Mouse (Mus musculus) MEL (cell line): Measurements from ENCODE around the gene Sycp2. TPM values are rescaled to one million over a fixed set of nuclear protein-coding genes. Genes with fewer than 3 reads are reported as not detected.

Experiments used
- DNase-seq: peaks from one replicate; pipeline ENCODE4 v3.0.0; 2011; ENCODE audit warnings: low read depth, low spot score
- H3K27ac ChIP-seq: 2 replicates; pipeline ENCODE4 v1.5.1; 2012; ENCODE audit warnings: low read depth, mild to moderate bottlenecking, control low read depth, low read length, moderate library complexity; ENCODE audit not compliant: control insufficient read depth
- H3K27me3 ChIP-seq, 2 experiments: fragments of 150-350 bp in 1 of 2; sonication (generic) in 1 of 2; 2 replicates each; pipeline ENCODE4 v1.6.1; 2012; ENCODE audit warnings: low read length in 2 of 2, mild to moderate bottlenecking in 2 of 2, improper control_type of control experiment in 1 of 2, moderate library complexity in 1 of 2; ENCODE audit not compliant: insufficient read depth in 2 of 2, control insufficient read depth in 1 of 2
- H3K36me3 ChIP-seq, 2 experiments: 2 replicates each; pipeline ENCODE4 v1.6.1; 2012 to 2014; ENCODE audit warnings: low read length in 2 of 2, improper control_type of control experiment in 1 of 2, inconsistent platforms in 1 of 2, mild to moderate bottlenecking in 1 of 2; ENCODE audit not compliant: insufficient read depth in 2 of 2, control insufficient read depth in 1 of 2
- H3K4me1 ChIP-seq, 2 experiments: fragments of 150-350 bp in 1 of 2; sonication (generic) in 1 of 2; 2 replicates each; pipeline ENCODE4 v1.6.1; 2012; ENCODE audit warnings: low read length in 2 of 2, improper control_type of control experiment in 1 of 2, mild to moderate bottlenecking in 1 of 2; ENCODE audit not compliant: insufficient read depth in 2 of 2, control insufficient read depth in 1 of 2
- H3K4me3 ChIP-seq, 2 experiments: fragments of 150-350 bp in 1 of 2; sonication (generic) in 1 of 2; 2 replicates each; pipeline ENCODE4 v1.5.1; 2012; ENCODE audit warnings: low read depth in 2 of 2, low read length in 2 of 2, mild to moderate bottlenecking in 2 of 2, moderate library complexity in 2 of 2, control low read depth in 1 of 2, improper control_type of control experiment in 1 of 2; ENCODE audit not compliant: control insufficient read depth in 1 of 2, insufficient read depth in 1 of 2
- H3K79me2 ChIP-seq: 2 replicates; pipeline ENCODE4 v1.6.1; 2012; ENCODE audit warnings: mild to moderate bottlenecking, low read length, moderate library complexity; ENCODE audit not compliant: control insufficient read depth, poor library complexity, insufficient read depth
- H3K9ac ChIP-seq: 2 replicates; pipeline ENCODE4 v1.6.1; 2012; ENCODE audit warnings: low read depth, mild to moderate bottlenecking, control low read depth, low read length, moderate library complexity; ENCODE audit not compliant: control insufficient read depth, poor library complexity, severe bottlenecking
- H3K9me3 ChIP-seq: fragments of 150-350 bp; sonication (generic); replicated peaks from 2 replicates; pipeline ENCODE4 v1.6.1; 2012; ENCODE audit warnings: mild to moderate bottlenecking, low read length, improper control_type of control experiment, moderate library complexity; ENCODE audit not compliant: insufficient read depth
- BHLHE40 ChIP-seq: IDR thresholded peaks from 2 replicates; pipeline ENCODE4 v1.6.1; 2012; ENCODE audit warnings: low read depth, mild to moderate bottlenecking, inconsistent platforms, low read length, improper control_type of control experiment, borderline replicate concordance
- CHD2 ChIP-seq: IDR thresholded peaks from 2 replicates; pipeline ENCODE4 v1.6.1; 2011; ENCODE audit warnings: low read length, improper control_type of control experiment
- CTCF ChIP-seq, 3 experiments: IDR thresholded peaks in 2 of 3; conservative IDR thresholded peaks in 1 of 3; 2 replicates each; pipeline ENCODE4 v1.5.1; 2011 to 2012; ENCODE audit warnings: low read length in 3 of 3, low read depth in 2 of 3, mild to moderate bottlenecking in 2 of 3, improper control_type of control experiment in 1 of 3, inconsistent platforms in 1 of 3, mixed read lengths in 1 of 3, moderate library complexity in 1 of 3; ENCODE audit not compliant: control insufficient read depth in 1 of 3, insufficient read depth in 1 of 3, poor library complexity in 1 of 3, severe bottlenecking in 1 of 3
- E2F4 ChIP-seq: IDR thresholded peaks from 2 replicates; pipeline ENCODE4 v1.6.1; 2011; ENCODE audit warnings: low read depth, low read length, improper control_type of control experiment, borderline replicate concordance
- ELF1 ChIP-seq: IDR thresholded peaks from 2 replicates; pipeline ENCODE4 v1.6.1; 2014; ENCODE audit warnings: low read depth, mild to moderate bottlenecking, inconsistent platforms, low read length, improper control_type of control experiment, moderate library complexity
- ETS1 ChIP-seq: IDR thresholded peaks from 2 replicates; pipeline ENCODE4 v1.6.1; 2012; ENCODE audit warnings: low read depth, mild to moderate bottlenecking, inconsistent platforms, low read length, improper control_type of control experiment, moderate library complexity
- GABPA ChIP-seq: IDR thresholded peaks from 2 replicates; pipeline ENCODE4 v1.6.1; 2012; ENCODE audit warnings: low read depth, mild to moderate bottlenecking, inconsistent platforms, low read length, improper control_type of control experiment, moderate library complexity
- GATA1 ChIP-seq: IDR thresholded peaks from 2 replicates; pipeline ENCODE4 v1.6.1; 2011; ENCODE audit warnings: low read depth, low read length, improper control_type of control experiment
- HCFC1 ChIP-seq: IDR thresholded peaks from 2 replicates; pipeline ENCODE4 v1.6.1; 2012; ENCODE audit warnings: low read depth, mild to moderate bottlenecking, inconsistent platforms, low read length, improper control_type of control experiment, moderate library complexity
- JUND ChIP-seq: IDR thresholded peaks from 2 replicates; pipeline ENCODE4 v1.6.1; 2011; ENCODE audit warnings: low read depth, mild to moderate bottlenecking, improper control_type of control experiment, low read length
- MAFK ChIP-seq: IDR thresholded peaks from 2 replicates; pipeline ENCODE4 v1.6.1; 2011; ENCODE audit warnings: low read depth, mild to moderate bottlenecking, low read length, improper control_type of control experiment, borderline replicate concordance
- MAX ChIP-seq: IDR thresholded peaks from 2 replicates; pipeline ENCODE4 v1.6.1; 2011; ENCODE audit warnings: low read length, improper control_type of control experiment
- MXI1 ChIP-seq: IDR thresholded peaks from 2 replicates; pipeline ENCODE4 v1.6.1; 2011; ENCODE audit warnings: mild to moderate bottlenecking, low read depth, low read length, improper control_type of control experiment
- NRF1 ChIP-seq: IDR thresholded peaks from 2 replicates; pipeline ENCODE4 v1.6.1; 2014; ENCODE audit warnings: low read depth, mild to moderate bottlenecking, inconsistent platforms, low read length, improper control_type of control experiment, moderate library complexity; ENCODE audit not compliant: poor library complexity, insufficient read depth, severe bottlenecking
- POLR2A ChIP-seq, 2 experiments: IDR thresholded peaks; 2 replicates each; pipeline ENCODE4 v1.6.1; 2011 to 2012; ENCODE audit warnings: low read length in 2 of 2, mild to moderate bottlenecking in 2 of 2, control low read depth in 1 of 2, improper control_type of control experiment in 1 of 2, low read depth in 1 of 2, moderate library complexity in 1 of 2; ENCODE audit not compliant: control insufficient read depth in 1 of 2, insufficient read depth in 1 of 2, poor library complexity in 1 of 2
- POLR2AphosphoS2 ChIP-seq: IDR thresholded peaks from 2 replicates; pipeline ENCODE4 v1.6.1; 2011; ENCODE audit warnings: low read length, improper control_type of control experiment
- POLR2AphosphoS5 ChIP-seq: IDR thresholded peaks from 2 replicates; pipeline ENCODE4 v1.6.1; 2012; ENCODE audit warnings: low read depth, borderline replicate concordance, mild to moderate bottlenecking, inconsistent platforms, low read length, moderate library complexity, mixed read lengths
- RAD21 ChIP-seq: IDR thresholded peaks from 2 replicates; pipeline ENCODE4 v1.6.1; 2011; ENCODE audit warnings: mild to moderate bottlenecking, low read depth, low read length, improper control_type of control experiment
- RCOR1 ChIP-seq: IDR thresholded peaks from 2 replicates; pipeline ENCODE4 v1.6.1; 2012; ENCODE audit warnings: low read depth, mild to moderate bottlenecking, inconsistent platforms, low read length, improper control_type of control experiment
- SIN3A ChIP-seq: IDR thresholded peaks from 2 replicates; pipeline ENCODE4 v1.6.1; 2012; ENCODE audit warnings: low read length, improper control_type of control experiment, inconsistent platforms
- SMC3 ChIP-seq: IDR thresholded peaks from 2 replicates; pipeline ENCODE4 v1.6.1; 2011; ENCODE audit warnings: low read depth, low read length, improper control_type of control experiment
- TBP ChIP-seq: IDR thresholded peaks from 2 replicates; pipeline ENCODE4 v1.8.0; 2011; ENCODE audit warnings: low read depth, low read length, improper control_type of control experiment
- TCF12 ChIP-seq: IDR thresholded peaks from 2 replicates; pipeline ENCODE4 v1.6.1; 2014; ENCODE audit warnings: low read depth, mild to moderate bottlenecking, inconsistent platforms, low read length, improper control_type of control experiment, moderate library complexity
- ZKSCAN1 ChIP-seq: IDR thresholded peaks from 2 replicates; pipeline ENCODE4 v1.6.1; 2012; ENCODE audit warnings: low read depth, mild to moderate bottlenecking, inconsistent platforms, low read length, improper control_type of control experiment, moderate library complexity
- polyA plus RNA-seq, 2 experiments: library from polyadenylated mRNA; stranded (reverse) in 1 of 2; unstranded in 1 of 2; fragments of >175 nt in 1 of 2; fragments of >200 nt in 1 of 2; gene quantifications; 2 replicates each; pipeline versions ENCODE4 v1.2.1 to v1.2.4; 2012; ENCODE audit warnings: low replicate concordance in 2 of 2, low read depth in 1 of 2; ENCODE audit not compliant: insufficient read length in 2 of 2, insufficient read depth in 1 of 2, missing spikeins in 1 of 2
- total RNA-seq: library from RNA; depleted of rRNA; stranded (reverse); fragments of 300-350 nt; gene quantifications from 2 replicates; pipeline ENCODE4 v1.2.3, GENCODE M21; 2012

The Sycp2 gene
- total and polyA plus RNA-seq, 3 experiments = not detected

DNA sequence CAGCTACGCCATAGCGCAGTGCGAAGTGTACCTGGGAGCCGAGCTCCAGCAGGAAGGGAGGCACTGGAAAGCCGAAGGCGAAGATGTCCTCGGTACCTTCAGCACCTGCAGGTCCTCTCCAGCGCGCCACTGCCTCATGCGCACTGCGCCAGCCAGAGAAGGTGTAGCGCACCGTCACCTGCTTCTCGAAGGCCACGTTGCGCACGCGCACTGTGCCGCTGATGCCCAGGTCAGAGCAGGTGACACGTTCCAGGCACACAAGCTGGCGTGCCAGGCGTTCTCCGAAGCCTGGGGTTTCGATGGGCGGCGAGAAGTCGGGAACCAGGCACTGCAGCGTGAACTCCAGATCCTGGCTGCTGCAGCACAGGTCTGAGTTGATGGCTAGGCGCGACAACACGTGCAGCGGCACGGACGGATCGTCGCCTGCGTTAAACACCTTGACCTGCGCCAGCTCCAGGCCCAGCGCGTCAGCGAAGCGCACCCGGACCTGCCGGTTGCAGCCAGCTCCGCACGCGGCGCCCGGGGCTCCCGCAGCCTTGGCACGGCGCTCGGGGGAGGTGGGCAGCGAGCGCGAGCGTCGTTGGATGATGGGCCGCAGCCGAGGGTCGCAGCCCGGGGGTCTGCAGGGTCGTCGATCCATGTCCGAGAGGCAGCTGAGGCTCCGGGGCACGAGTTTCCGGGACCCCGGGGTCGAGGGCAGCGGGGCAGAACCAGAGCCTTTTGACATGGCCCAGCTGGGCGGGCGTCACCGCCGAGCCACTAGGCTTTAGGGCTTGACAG is 6.2 kb upstream of the Sycp2 start:
- TF ChIP-seq NRF1 (no peak), SIN3A (no peak), RAD21 (no peak), ELF1 (no peak), CHD2 (no peak), TBP (no peak), TCF12 (no peak), CTCF (IDR thresholded peaks at IDR 0.05 in 2 of 3, conservative IDR thresholded peaks at IDR 0.05 in 1 of 3; ENCODE audit: control insufficient read depth in 1 of 3, insufficient read depth in 1 of 3, low read depth in 2 of 3, low read length in 3 of 3, poor library complexity in 1 of 3, severe bottlenecking in 1 of 3) (no peak), POLR2AphosphoS5 (no peak), POLR2A (IDR thresholded peaks at IDR 0.05; ENCODE audit: control insufficient read depth in 1 of 2, insufficient read depth in 1 of 2, low read depth in 1 of 2, low read length in 2 of 2, poor library complexity in 1 of 2) (no peak), HCFC1 (no peak), JUND (no peak), POLR2AphosphoS2 (no peak), SMC3 (no peak), E2F4 (no peak), MAFK (no peak), RCOR1 (no peak)
- H3K36me3 ChIP-seq = no peaks in the 10 kb centered on the region
- no peaks in the 10 kb centered on the region for H3K27me3 ChIP-seq
- H3K9me3 ChIP-seq = no peaks in the 10 kb centered on the region
- H3K9ac ChIP-seq = no peak overlapping the region
- H3K4me3 ChIP-seq = no peak overlapping the region
- no peaks in the 10 kb centered on the region for H3K4me1 ChIP-seq
- H3K79me2 ChIP-seq = no peaks in the 10 kb centered on the region
- no peak for DNase-seq
- H3K27ac ChIP-seq = no peak overlapping the region

DNA sequence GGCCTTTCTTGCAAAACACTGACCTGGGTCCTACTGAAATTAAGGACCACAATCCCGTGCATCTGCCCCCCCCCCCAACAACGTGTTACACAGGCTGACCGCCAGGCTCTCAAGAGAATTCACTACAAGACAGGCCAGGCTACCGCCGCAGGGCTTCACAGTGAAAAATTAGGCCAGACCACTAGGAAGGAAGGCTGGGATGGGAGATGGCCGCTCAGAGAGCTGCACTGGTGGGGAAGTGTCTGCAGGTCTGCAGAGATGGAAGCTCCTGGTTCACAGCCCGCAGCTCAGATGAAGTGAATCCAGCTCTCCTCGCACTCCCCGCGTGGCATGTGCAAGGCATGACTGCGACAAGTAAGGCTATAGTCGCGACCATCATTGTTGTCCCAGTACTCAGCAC is 5.6 kb upstream of the Sycp2 start:
- H3K9ac ChIP-seq = no peak overlapping the region
- H3K9me3 ChIP-seq = no peaks in the 10 kb centered on the region
- TF ChIP-seq POLR2AphosphoS2 (no peak), BHLHE40 (no peak), MAX (no peak), ETS1 (no peak), HCFC1 (no peak), ZKSCAN1 (no peak), MXI1 (no peak), JUND (no peak), POLR2A (IDR thresholded peaks at IDR 0.05; ENCODE audit: control insufficient read depth in 1 of 2, insufficient read depth in 1 of 2, low read depth in 1 of 2, low read length in 2 of 2, poor library complexity in 1 of 2) (no peak), GATA1 (no peak), SIN3A (no peak), GABPA (no peak), ELF1 (no peak)
- H3K4me1 ChIP-seq = no peaks in the 10 kb centered on the region
- no peaks in the 10 kb centered on the region for H3K79me2 ChIP-seq
- H3K27me3 ChIP-seq = no peaks in the 10 kb centered on the region
- no peak for DNase-seq
- no peak overlapping the region for H3K4me3 ChIP-seq
- no peak overlapping the region for H3K27ac ChIP-seq
- no peaks in the 10 kb centered on the region for H3K36me3 ChIP-seq
